Mouse (Mus musculus) right cerebral cortex, adult 18-20 months (tissue): ENCODE measurements around the gene Zfp410.

Experiments used
- DNase-seq: peaks from one replicate; pipeline ENCODE4 v3.0.0; 2022; ENCODE audit warnings: mixed read lengths

Gene Zfp410

DNA sequence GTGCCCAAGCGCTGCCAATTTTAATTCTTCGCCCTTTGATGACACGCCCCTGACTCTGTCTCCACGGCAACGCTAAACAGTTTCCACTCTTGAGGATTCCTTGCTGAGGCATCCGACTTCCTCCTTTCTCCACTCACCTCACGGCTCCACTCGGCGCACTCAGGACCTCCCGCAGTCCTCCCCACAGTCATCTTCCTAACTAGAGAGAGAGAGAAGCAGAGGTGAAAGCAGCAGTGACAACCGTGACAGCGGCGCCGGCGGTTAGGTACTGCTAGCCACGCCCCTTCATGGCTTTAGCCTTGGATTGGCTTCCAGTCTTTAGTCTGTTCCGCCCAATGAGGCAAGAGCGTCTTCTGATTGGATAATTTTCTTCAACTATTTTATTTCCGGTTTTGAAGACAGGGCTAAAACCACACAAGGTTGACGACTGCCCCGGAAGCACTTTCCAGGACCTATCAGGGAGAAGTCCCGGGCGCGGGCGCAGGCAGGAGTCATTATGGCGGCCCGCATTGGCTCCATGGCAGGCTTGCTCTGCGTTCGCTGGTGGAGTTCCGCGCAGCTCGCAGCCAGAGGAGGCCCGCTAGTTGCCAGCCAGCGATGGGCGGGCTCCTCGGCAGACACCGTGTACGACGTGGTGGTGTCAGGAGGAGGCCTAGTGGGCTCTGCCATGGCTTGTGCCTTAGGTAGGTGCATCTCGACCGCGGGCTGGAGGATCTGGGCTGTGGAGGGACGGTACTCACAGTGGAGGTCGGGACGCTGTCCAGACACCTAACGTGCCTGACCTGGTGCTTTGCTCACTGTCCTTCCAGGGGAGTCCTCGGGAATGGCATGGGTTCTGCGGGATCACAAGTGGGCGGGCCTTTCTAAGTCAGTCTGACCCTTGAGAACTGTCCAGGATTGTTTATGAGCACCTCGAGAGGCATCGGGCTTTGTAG is 45.2 kb downstream of the Zfp410 start, which contains the start of the genes Coq6 and Fam161b:
Gene Coq6, plus strand, starts transcription at position 103 of the 935 bp plus-strand sequence.
Gene Fam161b, minus strand, starts transcription at position 279 of the 935 bp plus-strand sequence.
- peak; percentile 98 for DNase-seq

DNA sequence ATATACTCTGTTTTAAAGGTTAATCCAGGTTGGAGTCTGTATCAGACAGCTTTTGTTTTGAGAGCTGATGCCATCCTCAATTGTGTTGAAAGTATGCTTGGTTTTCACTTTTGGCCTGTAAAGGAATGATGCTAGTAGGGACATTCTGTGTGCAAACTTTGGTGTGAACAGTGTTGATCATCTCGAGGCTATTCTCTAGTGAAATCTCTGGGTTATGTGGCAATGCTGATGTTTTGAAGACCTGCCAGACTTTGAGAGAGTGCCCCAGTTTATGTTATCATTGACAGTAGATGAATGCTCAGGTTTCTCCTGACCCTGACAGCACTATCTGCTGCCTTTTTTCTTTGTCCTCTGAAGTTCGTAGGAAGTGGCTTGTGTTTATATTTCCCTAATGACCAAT is 46.2 kb downstream of the Zfp410 start:
- DNase-seq = no peak

DNA sequence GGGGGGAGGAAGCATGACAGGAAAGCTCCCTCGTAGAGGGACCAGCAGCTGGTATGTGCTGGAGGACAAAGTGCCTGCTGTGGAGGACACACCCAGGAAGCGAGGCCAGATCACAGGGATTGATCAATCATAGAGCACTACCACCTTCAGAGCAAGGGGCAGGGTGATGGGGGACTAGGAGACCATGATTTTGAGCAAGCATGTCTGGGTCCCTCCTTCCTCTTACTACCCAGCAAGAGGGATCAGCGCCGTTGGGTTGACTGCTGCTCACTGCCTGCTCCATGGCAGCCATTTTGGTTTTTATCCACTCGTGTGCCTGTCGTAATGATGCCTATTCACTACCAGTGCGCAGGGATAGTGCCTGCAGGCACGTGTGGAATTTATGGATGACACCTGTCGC is 47.6 kb downstream of the Zfp410 start:
- DNase-seq = no peak

DNA sequence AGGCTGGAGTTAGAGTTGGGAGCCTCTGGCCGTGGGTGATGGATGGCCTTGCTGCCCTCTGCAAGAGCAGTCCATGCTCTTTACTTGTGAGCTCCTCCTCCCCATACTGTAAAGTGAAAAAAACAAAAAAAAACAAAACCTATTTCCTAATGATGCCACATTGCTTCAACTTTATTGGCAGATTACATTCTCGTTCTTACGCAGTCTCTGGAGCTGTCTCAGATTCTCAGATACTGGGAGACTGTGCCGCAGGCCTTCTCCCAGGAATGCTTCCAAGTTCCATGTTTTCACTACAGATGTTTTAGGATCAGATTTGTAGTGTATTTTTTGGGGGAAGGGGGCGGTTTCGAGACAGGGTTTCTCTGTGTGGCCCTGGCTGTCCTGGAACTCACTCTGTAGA is 48.5 kb downstream of the Zfp410 start:
- no peak for DNase-seq

DNA sequence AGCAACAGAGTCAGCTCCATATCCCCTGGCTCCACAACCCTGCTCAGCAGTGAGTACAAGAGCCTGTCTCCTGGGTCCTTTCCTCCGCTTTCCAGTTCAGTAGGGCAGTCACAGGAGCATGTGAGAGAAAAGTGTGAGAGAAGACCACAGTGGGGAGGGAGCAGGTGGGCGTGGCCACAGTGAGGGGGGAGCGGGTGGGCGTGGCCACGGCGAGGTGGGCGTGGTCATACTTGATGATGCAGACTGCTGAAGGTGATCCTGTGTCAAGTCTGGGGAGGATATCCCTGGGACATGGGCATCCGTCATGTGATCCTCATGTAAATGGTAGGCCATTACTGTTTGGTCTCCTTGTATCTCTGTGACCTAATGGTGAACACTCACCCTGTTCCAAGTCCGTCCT is 50.3 kb downstream of the Zfp410 start:
- DNase-seq = no peak

DNA sequence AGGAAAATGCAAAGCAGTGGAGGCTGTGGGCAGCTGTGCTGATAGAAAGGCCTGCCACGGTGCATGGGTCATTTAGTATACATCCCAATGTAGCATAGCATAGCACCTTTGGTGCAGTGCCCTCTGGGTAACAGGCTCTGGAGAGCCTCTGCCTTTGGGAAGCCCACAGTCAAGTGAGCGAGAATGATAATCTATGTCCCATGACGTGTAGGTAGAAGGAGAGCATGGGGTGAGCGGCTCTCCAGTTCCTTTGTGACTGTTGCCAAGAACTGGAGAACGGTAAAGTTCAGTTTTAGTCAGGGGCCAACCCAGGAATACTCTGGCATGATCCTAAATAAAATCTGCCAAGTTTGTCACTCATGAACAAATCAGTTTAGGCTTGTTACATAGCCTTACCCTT is 55.0 kb downstream of the Zfp410 start:
- DNase-seq = no peak

DNA sequence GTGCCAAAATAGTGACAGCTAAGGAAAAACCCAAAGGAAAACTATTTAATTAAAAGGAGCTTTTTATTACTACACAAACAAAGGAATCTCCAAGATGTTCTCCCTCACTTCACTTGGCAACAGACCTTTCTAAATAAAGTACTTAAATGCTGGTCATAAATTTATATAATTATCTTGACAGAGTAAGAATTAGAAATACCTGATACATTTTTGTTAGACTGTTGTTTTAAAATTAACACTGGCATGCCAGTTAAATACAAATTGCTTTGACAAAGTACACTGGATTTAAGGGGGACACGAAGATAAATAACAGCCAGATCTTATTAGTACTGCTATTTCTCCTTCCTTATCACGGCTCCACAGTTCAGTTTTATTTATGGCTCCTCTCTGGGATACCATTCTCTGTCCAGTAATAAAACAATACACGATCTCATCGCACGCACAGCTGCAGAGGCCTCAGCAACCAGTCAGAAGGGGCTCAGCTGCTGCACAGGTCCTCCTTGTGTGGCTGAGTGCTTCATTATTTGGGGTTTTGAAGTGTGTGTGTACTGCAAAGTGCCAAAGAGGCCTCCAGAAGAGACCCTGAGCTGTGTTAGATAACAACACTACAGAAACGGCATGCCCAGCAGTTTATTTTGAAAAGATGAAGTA is 57.3 kb downstream of the Zfp410 start:
- no peak for DNase-seq

DNA sequence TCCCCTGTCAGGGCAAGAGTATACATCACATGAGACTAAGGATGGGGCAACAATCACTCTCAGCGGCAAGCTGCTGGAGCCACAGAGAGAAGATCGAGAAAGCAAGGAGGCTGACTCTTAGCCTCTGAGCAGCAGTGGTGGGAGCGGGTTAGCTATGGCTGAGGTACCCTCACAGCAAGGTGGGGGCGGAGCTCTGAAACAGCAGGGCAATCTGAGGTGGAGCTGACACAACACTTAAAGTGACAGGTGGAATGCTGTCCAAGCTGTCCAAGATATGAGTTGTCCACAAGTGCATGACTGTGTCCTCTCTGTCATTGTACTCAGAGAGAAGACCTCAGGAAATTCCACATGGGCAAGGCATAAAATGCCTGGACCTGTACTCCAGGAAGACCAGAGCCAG is 65.7 kb downstream of the Zfp410 start:
- DNase-seq = no peak

DNA sequence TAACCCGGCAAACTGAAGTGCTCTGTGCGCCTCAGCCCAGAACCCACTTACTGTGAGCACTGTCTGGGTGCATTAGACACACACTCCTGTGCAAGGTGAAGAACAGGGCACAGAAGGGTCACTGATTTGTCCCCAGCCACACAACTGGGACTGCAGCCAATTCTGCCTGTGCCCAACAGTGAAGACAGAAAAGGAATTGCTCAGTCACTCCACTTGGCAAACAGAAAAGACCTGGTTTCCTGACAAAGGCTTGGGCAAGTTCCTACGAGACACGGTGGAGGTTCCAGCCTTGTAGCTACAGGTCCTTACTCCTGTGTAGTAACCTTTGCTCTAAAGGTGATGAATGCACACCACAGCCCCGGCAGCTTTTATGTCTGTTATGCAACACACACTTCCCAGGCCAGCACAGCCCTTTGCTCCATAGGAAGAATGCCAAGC is 68.0 kb downstream of the Zfp410 start:
- DNase-seq = no peak

DNA sequence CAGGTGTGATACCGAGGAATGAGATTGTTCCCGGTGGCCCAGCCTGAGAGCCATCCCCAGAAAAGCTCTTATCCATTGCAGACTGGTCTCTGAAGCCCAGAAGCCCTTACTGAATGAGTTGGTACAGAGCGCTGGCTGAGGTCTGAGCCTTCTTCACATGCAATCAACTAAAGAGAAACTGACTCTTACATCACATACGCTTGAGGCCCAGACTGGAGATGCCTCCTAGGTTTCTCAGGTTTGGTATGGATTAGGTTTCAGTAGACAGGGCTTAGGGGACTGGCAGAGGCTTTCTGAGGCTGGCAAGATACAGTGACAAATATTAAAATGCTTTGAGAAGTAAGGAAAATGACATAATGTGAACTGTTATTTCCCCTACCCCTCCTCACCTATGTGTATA is 68.8 kb downstream of the Zfp410 start:
- DNase-seq = no peak

DNA sequence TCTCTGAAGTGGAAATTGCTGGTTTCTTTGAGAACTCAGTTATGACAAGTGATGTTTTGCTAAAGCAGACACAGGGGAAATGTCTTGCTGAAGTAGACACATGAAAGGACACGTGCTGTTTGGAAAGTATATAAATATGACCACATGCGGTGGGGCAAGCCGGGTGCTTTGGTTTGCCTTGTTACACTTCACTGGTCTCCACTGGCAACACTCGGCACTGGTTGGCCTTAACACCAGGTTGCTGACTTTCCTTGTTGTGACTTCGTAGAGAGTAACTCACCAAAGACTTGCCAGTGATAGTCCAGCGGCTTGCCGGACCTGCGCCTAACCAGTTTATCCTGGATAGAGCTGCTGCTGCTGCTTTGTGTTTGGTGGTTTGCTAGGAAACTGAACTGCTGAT is 71.4 kb downstream of the Zfp410 start:
- no peak for DNase-seq

DNA sequence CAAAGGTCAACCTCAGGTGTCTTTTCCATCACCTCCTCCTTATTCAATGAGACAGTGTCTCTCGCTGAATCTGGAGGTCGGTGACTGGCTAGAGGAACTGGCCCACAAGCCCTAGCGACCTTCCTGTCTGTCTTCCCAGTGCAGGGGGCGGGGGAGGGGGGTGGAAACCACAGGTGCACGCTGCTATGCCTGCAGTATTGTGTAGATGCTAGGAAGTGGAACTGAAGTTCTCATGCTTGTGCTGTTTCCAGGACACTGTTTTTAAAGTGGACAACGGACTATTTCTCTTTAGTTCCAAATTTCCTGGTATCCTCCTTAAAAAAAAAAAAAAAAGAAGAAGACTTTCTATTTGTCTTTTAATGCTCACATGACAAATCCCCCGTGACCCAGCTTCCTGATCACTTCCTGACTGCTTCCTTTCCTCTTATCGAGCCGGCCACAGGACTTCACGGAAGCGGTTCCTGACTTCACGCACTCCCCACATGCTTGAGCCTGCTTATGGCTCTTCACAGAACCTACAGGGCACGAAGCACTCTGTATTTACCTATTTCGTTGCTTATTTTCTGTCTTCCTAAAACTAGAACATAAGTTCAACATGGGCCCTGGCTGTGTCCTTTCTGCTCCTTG is 72.2 kb downstream of the Zfp410 start:
- no peak for DNase-seq

DNA sequence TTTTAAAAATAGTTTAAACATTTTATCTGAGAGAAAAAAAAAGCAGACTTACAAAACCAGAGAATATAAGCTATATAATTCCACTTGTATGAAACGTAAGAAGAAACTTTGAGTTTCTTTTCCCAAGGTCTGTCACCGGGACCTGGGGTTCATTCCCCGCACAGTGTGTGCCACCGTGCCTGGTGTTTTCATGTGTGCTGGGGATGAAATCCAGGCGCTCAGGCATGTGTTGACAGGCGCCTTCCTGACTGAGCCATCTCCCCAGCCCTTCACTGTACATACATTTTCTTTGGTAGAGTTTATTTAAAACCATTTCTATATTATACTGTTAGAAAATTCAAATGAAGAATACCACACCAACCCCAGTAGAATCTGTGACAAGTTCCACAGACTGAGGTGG is 73.7 kb downstream of the Zfp410 start:
- no peak for DNase-seq

DNA sequence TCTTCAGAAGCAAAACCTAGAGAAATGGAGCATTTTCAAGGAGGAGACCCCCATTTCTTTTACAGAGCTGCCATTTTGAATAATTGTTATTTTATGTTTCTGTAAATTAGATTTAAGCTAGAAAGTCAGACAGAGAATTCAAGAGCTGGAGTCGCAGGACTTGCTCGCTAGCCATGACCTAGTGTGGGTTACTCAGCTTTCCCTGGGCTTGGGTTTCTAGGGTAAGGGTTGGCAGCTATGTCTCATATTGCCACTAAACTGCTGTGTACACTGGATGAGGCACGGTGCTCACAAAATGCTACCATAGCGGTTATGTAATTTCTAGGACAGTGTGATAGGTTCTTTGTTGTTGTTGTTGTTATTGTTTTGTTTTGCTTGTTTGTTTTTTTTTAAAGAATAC is 76.0 kb downstream of the Zfp410 start:
- no peak for DNase-seq
